Mouse (Mus musculus) thymus, postnatal 14 days (tissue): ENCODE measurements around the gene Olfr101.

Experiments used
- DNase-seq: peaks from one replicate; pipeline ENCODE4 v3.0.0; 2021

The Olfr101 gene

DNA sequence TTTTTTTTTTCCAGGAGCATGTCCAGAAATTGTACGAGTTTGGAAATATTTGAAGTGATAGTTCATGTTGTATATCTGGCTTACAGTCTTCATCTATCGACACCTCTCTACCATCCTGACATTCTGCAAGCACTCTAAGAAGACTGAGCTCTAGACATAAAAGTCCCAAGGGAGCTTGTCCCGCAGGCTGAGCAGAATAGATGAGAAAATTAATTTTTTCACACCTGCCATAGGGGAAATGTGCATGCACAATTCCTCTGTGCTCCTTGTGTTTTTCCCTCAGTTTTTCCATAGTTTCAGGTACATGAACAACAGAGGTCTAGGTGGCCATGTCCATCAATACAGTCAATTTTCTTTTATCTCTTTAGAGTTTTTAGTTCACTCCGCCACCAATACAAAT is at the start of gene Olfr101:
Gene Olfr101 (minus strand): TSS at position 101 of the 400 bp plus-strand sequence.
- no peak for DNase-seq

DNA sequence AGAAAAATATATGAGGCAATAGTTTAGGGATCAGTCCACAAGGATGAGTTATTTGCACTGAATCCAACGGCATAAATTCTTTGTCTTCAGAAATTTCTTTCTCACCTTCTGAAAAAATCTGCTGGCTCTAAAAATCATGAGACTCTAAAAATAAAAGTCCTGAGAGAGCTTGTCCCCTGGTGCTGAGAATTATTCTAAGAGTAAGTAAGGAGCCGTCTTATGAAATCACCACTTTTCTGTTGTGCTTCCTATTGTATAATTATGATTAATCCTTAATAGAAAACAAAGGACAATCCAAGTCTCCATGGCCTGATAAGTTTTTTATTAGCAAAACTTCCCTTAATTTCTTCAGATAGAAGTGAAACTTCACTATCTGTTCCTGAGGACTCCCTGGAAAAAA is 35.5 kb upstream of the Olfr101 start, which contains the start of gene Olfr103:
Gene Olfr103 (minus strand): TSS at position 101 of the 400 bp plus-strand sequence.
- no peak for DNase-seq

DNA sequence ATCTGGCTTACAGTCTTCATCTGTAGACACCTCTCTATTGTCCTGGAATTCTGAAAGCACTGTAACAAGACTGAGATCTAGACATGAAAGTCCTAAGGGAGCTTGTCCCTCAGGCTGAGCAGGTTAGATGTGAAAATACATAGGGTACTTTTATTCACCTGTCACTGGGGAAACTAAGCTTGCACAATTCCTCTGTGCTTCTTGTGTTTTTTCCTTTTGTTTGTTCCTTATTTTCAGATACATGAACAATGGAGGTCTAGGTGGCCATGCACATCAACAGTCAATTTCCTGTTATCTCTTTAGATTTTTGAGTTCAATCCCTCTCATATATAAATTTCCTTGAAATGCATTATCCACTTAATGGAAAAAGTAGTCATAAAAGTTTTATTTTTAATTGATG is 12.8 kb upstream of the Olfr101 start, which contains the start of gene Olfr102:
Gene Olfr102 (minus strand): TSS at position 101 of the 400 bp plus-strand sequence.
- no peak for DNase-seq

DNA sequence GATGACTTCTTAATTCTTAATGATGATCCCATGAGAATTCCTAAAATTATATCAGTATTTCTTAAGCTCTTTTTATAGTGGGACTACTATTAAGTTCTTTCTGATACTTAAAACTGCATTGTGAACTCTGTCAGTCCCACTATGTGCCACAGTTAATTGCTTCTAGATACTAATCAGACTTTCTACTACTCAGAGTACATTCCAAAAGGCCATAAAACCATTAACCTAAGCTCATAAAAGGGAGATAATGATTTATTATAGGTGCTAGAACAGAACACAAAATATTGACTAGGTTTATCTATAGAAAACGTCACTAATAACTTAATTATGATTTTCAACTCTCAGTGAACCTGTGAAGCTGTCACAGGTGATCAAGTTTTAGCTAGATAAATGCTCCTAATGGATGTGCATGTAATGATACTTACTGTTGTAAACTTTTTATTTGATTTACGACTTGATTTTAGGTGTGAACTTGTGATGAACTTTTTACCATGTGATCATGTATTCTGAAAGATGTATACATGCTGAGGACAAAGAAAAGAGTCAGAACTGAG is 6.1 kb upstream of the Olfr101 start:
- no peak for DNase-seq

DNA sequence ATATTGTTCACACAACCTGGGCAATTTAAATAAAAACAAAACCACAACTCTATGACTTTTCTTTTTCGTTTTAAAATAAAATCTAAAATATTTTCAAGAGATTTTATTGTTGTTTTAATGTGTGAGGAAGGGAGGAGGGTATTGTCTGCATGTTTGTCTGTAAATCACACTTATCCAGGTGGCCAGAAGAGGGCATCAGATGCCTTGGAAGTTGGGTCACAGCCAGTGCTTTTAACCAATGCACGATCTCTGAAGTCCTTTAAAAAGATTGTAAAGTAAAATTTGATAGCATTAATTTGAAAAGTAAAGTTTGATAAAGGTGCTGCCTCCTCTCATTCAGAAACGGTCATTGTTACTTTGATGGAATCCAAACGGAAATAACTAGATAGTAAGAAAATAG is 4.4 kb upstream of the Olfr101 start:
- no peak for DNase-seq

DNA sequence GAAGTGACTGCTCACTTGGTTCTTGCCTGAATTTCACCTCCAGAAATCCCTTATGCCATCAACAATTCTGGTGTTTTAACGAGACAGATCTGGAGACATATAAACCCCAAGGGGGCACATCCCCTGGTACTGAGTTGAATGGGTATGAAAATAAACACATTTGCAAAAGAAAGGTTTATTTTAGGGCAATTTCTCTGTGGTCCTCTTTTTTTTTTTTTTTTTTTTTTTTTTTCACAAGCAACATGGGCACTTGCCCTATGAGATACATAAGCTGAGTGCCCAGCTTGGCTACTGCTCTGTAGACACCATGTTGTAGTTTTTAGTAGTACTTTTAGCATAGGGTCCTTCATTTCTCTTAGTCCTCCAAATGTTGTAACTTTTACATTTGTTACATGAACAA is 20.8 kb downstream of the Olfr101 start, which contains the start of gene Olfr99:
Gene Olfr99 (minus strand): TSS at position 101 of the 400 bp plus-strand sequence.
- DNase-seq = no peak

DNA sequence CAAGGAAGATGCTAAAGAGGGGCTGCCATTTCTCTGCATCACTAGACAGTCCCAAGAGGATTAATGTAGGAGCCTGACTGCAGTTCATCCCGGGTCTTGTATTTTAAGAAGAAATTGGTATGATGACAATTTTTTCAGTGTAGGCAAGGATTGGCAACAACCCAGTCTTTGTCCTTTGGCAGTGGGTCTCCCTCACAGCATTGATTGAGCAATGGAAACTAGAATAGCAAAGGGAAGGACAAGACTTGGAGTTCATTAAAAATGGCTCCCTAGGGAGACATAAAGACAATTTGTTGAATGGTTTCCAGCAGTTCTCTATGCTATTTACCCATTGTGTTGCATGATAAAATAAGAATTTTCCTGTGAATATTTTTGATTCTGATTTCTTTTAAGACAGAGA is 23.8 kb downstream of the Olfr101 start:
- DNase-seq = no peak

DNA sequence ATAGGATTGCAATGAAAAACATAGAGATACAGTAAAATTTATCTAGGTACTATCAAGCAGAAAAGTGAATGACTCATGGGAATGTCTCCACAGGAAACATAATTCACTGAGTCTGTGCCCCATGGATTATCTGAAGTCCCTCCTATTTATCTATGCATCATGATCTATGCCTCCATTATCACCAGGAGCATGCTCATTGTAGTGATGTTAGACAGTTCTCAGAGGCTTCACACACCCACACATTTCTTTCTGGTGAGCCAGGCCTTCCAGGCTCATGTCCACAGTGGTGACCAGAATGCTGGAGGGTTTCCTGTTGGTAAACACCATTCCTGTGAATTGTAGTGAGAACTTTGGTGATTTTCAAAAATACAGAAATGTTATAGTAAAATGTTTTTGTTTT is 27.5 kb downstream of the Olfr101 start:
- no peak for DNase-seq

DNA sequence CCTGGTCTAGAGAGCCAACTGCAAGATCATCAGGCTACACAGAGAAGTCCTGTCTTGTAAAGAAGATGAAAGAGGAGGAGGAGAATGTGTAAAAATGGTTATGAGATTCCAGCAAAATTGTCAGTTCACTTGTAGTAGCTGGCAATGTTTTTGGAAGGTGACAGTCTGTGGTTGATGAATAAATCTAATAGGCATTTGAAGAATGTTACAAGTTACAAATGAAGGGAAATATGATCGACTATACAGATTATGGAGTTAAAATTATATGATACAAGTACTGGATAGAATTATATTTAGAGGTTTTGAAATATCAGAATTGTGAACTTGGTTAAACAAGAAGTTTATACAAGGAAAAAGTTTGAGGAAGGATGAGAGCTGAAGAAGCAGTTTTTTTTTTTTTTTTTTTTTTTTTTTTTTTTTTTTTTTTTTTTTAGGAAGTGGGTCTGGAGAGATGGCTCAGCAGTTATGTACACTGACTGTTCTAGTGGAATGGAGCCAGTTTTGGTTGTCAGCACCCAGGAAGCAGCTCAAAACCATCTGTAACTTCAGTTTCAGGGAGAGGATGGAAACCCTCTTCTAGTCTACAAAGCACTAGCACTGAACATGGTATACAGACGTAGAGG is 28.4 kb downstream of the Olfr101 start:
- DNase-seq = no peak

DNA sequence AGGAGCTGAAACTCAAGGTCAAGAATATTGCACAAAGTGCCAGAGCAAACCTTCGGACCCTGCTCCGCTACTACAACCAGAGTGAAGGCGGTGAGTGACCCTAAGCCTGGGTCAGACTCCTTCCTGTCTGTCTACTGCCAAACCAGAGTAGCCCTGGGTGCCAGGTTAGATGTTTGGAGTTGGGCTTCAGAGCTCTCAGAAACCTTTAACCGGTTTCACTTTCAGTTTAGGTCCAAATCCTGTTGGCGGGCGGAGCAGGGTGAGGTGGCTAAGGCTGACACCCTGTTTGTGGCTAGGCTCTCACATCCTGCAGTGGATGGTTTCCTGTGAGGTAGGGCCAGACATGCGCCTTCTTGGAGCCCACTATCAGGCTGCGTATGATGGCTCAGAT is 33.4 kb downstream of the Olfr101 start:
- peak; percentile 75 for DNase-seq

DNA sequence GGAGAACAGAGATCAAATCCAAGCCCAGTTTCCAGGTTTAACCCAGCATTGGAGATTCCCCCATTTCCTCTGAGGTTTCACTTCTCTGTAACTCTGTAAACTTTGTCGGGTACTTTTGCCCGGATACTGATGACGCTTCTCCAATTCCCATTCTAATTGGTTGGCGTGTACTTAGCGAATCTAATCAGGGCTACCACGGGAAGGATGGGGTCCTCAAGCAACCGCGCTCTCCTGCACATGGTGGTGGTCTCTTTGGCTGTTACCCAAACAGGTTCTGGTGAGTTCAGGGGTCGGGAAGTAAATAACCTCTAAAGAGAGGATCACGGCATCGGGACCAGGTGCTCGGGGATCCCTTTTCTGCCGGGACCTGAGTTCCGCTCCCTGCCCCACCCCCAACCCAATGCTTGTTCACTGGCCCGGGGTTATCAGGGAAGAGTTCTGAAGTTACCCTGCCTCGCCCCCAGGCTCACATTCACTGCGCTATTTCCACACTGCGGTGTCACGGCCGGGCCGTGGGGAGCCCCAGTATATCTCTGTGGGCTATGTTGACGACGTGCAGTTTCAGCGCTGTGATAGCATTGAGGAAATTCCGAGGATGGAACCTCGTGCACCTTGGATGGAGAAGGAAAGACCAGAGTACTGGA is 33.9 kb downstream of the Olfr101 start, which contains the start of gene H2-M3:
Gene H2-M3 (plus strand): TSS at position 163 of the 644 bp plus-strand sequence.
- peak; percentile 93 for DNase-seq

DNA sequence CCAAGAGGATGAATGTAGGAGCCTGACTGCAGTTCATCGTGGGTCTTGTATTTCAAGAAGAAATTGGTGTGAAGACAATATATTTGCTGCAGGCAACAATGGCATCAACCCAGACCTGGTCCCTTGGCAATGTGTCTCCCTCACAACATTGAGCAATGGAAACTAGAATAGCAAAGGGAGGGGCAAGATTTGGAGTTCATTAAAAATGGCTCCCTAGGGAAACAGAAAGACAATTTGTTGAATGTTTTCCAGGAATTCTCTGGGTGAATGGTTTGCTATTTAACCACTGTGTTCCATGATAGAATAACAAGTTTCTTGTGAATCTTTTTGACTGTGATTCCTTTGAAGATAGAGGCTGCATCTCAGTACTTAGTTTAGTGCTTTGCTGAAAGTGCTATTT is 40.5 kb downstream of the Olfr101 start, which contains the start of gene Olfr98:
Gene Olfr98 (minus strand): TSS at position 124 of the 400 bp plus-strand sequence.
- DNase-seq = no peak

DNA sequence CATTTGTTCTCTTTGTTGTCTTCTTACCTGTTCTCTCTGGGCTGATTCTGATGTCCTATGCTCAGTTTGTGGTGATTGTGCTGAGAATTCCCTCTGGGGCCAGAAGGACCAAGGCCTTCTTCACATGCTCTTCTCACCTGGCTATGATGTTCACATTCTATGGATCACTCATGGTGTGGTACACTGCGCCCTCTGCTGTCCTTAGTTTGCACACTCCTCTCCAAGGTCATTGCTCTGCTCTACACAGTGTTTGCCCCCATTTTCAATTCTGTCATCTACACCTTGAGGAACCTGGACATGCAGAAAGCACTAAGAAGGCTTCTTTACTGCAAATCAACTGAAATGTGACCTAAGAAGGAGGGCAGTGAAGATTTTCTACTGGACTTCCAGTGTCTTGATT is 53.6 kb downstream of the Olfr101 start:
- DNase-seq = peak; percentile 40

DNA sequence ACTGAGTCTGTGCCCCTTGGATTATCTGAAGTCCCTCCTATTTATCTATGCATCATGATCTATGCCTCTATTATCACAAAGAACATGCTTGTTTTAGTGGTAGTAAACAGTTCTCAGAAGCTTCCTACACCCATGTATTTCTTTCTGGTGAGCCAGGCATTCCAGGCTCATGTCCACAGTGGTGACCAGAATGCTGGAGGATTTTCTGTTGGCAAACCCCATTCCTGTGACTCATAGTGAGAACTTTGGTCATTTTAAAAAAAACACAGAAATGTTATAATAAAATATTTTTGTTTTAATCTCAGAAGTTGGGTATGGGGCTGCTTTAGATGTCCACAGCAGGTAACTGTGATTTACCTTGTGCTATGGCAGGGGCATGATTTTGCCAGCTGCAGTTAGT is 54.7 kb downstream of the Olfr101 start:
- no peak for DNase-seq
